Mouse (Mus musculus) lung, adult 2 months (tissue): ENCODE results near the gene Commd1.

ENCODE experiments used
- CTCF ChIP-seq: fragments of 200-500 bp; IDR thresholded peaks from 2 replicates; pipeline ENCODE4 v1.5.1; 2011; ENCODE audit warnings: mild to moderate bottlenecking, low read length, control low read depth; ENCODE audit not compliant: insufficient read depth
- POLR2A ChIP-seq: fragments of 200-500 bp; IDR thresholded peaks from 2 replicates; pipeline ENCODE4 v1.6.1; 2011; ENCODE audit warnings: low read depth, mild to moderate bottlenecking, control low read depth, low read length, borderline replicate concordance; ENCODE audit errors: extremely low read depth

GRCm38 (mm10) chr11:22911831-22912230 lies 70.4 kb downstream of the Commd1 start:
- TF ChIP-seq POLR2A, result no peak
- no peak for TF ChIP-seq CTCF
